Mouse (Mus musculus) lung, adult 2 months (tissue): Measurements from ENCODE around the gene Ppm1l.

Experiments
- CTCF ChIP-seq: fragments of 200-500 bp; IDR thresholded peaks from 2 replicates; pipeline ENCODE4 v1.5.1; 2011; ENCODE audit warnings: mild to moderate bottlenecking, low read length, control low read depth; ENCODE audit not compliant: insufficient read depth
- POLR2A ChIP-seq: fragments of 200-500 bp; IDR thresholded peaks from 2 replicates; pipeline ENCODE4 v1.6.1; 2011; ENCODE audit warnings: low read depth, mild to moderate bottlenecking, control low read depth, low read length, borderline replicate concordance; ENCODE audit errors: extremely low read depth

GRCm38 (mm10) chr3:69559316-69559974, 242.8 kb downstream of the Ppm1l start:
- TF ChIP-seq POLR2A, result no peak
- TF ChIP-seq CTCF, result no peak
